Mouse (Mus musculus) adrenal gland, postnatal 25 days (tissue): ENCODE data around the gene Slc22a23. TPM values are rescaled to one million over a fixed set of nuclear protein-coding genes. Genes with fewer than 3 reads are reported as not detected.

Experiments
- DNase-seq: peaks from one replicate; pipeline ENCODE4 v3.0.0; 2021; ENCODE audit warnings: mixed read lengths
- total RNA-seq: library from RNA; stranded (reverse); gene quantifications from 2 replicates; pipeline ENCODE4 v1.2.3, GENCODE M21; 2021

Gene Slc22a23
- total RNA-seq, 1 experiment from 2014 or later: 3.8 TPM

DNA sequence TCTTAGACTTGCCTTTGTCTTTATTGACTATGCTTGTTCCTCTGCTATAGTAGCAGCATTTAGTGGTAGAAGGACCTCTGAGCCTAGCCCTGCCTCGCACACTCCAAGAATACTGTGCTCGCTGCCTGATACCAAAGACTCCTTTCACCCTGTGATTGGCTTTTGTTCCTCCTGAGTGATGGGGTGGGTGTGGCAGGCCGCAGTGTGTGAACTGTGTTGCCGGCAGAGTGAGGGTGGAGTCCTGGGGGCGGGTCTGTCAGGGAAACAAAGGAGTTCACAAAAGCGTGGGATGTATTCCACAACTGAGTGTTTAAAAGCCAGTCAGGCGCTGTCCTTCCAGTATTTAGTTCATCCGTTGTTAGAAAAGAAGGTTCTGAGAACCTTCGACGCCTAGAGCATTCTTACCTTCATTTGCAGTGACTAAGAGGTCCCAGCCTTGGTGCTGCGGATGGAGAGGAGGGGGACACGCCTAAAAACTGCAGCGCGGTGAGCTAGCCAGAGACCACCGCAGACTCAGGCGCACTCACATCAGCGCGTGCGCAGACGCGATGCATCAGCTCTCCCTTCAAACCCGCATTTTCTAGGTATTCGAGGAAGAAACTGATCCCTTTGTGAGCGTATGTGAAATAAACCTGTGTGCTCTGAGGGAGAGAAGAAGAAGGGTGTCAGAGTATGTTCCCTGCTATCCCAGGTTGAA lies 213.8 kb downstream of the Slc22a23 start:
- no peak for DNase-seq

DNA sequence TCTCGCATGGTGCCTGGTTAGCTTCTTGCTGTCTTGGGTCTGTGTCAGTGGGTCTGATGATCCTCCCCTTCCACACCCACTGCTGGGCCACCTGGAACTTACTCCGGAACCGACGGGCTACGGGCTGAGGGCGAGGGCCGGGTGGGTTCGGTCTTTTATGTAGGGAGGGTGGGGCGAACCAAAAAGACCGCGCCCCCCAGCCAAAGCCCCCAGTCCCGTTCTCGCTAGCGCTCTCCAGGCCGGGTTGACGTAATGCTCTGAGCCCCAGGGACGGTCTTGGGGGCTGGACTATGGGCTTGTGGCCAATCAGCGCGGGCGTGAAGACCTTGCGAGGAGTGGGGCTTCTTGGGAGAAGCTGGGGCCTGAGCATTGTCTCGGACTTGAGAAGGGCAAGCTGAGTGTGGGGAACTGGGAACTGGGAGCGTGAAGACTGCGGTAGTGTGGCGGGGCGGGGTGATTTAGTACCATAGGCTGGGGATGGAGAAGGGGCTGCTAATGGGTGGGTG lies 214.7 kb downstream of the Slc22a23 start, which contains the start of gene Tubb2b:
Tubb2b (minus strand) TSS at position 241 of the 506 bp plus-strand sequence.
- DNase-seq: no peak

DNA sequence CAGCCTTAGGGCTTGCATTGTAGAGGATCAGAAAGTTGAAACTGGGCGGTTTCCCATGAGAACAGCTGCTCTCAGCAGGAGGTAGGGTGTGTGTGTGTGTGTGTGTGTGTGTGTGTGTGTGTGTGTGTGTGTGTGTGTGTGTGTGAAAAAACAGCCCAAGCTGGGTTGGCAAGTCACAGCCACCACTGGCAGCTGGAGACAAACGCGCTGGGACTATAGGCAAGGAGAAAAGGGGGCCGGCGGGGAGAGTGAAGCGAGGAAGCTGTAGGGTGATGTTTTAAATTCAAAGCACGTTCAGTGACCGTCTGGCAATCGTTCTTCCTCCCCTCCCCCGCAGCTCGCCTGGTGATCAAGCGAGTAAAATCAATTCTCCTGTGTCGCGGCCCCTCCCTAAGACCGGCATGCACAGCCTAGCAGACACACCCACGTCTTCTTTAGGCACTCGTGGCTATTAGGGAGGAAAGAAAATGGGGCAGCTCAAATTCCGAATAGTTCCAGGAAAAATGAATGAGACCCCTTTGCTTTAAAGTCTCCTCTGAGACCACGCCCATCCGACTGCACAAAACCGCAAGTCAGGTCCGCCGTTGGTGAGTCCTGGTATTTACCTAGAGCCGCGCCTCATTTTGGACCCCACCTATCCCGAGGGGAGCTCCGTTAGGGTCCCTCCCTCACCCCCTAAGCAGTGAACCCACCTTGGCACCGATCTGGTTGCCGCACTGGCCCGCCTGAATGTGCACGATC lies 215.3 kb downstream of the Slc22a23 start:
- DNase-seq: no peak

Other genes starting within 250 kb of the Slc22a23 start
- 0.71 and 0.76 TPM in 2 replicates for gene Tubb2b, start 214.7 kb downstream of the Slc22a23 start, total RNA-seq
- 29.7 and 29.9 TPM in 2 replicates for gene Psmg4, start 182.2 kb downstream of the Slc22a23 start, total RNA-seq